Mouse (Mus musculus) myocyte (in vitro differentiated cells): ENCODE measurements at regions not wholly inside any gene's neighbourhood (a gene's known extent, or its start where the extent isn't known, plus 50 kb on each side); places are given as distances from the start of the nearest gene placed in this dataset.

Source experiments
- CEBPB ChIP-seq: IDR thresholded peaks from 2 replicates; pipeline ENCODE4 v1.6.1; 2011; ENCODE audit warnings: mild to moderate bottlenecking, moderate library complexity; ENCODE audit not compliant: poor library complexity, insufficient read depth, severe bottlenecking
- E2F4 ChIP-seq: IDR thresholded peaks from one replicate; pipeline ENCODE4 v1.6.1; 2011; ENCODE audit warnings: mild to moderate bottlenecking, control low read depth, moderate library complexity; ENCODE audit not compliant: insufficient read depth
- MAX ChIP-seq: IDR thresholded peaks from one replicate; pipeline ENCODE4 v1.6.1; 2011; ENCODE audit warnings: low read depth, mild to moderate bottlenecking, control low read depth
- MYOD1 ChIP-seq, 3 experiments: IDR thresholded peaks; one replicate each; pipeline ENCODE4 v1.6.1; 2011; ENCODE audit warnings: control low read depth in 2 of 3, low read depth in 2 of 3, mild to moderate bottlenecking in 2 of 3, moderate library complexity in 1 of 3; ENCODE audit not compliant: insufficient read length in 2 of 3, control insufficient read depth in 1 of 3
- MYOG ChIP-seq, 3 experiments: IDR thresholded peaks; one replicate each; pipeline ENCODE4 v1.6.1; 2011; ENCODE audit warnings: control low read depth in 2 of 3, low read depth in 2 of 3, mild to moderate bottlenecking in 2 of 3; ENCODE audit not compliant: insufficient read length in 2 of 3, control insufficient read depth in 1 of 3, insufficient read depth in 1 of 3
- POLR2A ChIP-seq: IDR thresholded peaks from one replicate; pipeline ENCODE4 v1.6.1; 2011; ENCODE audit warnings: low read depth, mild to moderate bottlenecking, control low read depth, moderate library complexity; ENCODE audit not compliant: insufficient read length
- TCF3 ChIP-seq: IDR thresholded peaks from one replicate; pipeline ENCODE4 v1.6.1; 2011; ENCODE audit warnings: low read depth, control low read depth; ENCODE audit not compliant: insufficient read length
- USF1 ChIP-seq: IDR thresholded peaks from one replicate; pipeline ENCODE4 v1.6.1; 2011; ENCODE audit warnings: low read depth, mild to moderate bottlenecking, control low read depth, moderate library complexity

- TF ChIP-seq MYOD1 (IDR thresholded peaks at IDR 0.05; ENCODE audit: control insufficient read depth in 1 of 3, insufficient read length in 2 of 3, low read depth in 2 of 3), result no peak
- no peak for TF ChIP-seq CEBPB
- no peak for TF ChIP-seq E2F4
- no peak for TF ChIP-seq MAX
- no peak for TF ChIP-seq POLR2A
- TF ChIP-seq TCF3, result no peak
- no peak for TF ChIP-seq MYOG (IDR thresholded peaks at IDR 0.05; ENCODE audit: control insufficient read depth in 1 of 3, insufficient read depth in 1 of 3, insufficient read length in 2 of 3, low read depth in 2 of 3)
- no peak for TF ChIP-seq USF1
These were observed 69.7 kb upstream of the Paip1 start for GRCm38 (mm10) chr13:119358696-119359095.
